Mouse (Mus musculus) lung, postnatal 14 days (tissue): ENCODE data around the gene Nwd2.

Source experiments
- DNase-seq: peaks from one replicate; pipeline ENCODE4 v3.0.0; 2021

Nwd2 gene

DNA sequence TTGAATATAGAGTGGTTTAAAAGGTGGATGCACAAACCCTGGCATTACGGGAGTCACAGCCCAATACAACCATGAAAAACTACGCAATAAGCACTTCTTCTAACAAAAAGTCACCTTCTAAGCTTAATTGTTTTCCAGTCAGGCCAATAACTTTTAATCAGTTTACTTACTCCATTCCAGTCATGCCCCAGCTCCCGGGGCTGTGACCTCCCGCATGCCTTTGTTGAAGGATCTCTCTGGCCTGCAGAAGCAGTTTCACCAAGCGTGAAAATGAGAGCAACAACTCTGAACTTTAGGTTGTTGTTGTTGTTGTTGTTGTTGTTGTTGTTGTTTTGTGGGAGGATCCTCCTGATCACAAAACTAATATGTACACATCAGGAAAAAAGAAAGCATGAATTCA lies 185.1 kb downstream of the Nwd2 start:
- DNase-seq = no peak

DNA sequence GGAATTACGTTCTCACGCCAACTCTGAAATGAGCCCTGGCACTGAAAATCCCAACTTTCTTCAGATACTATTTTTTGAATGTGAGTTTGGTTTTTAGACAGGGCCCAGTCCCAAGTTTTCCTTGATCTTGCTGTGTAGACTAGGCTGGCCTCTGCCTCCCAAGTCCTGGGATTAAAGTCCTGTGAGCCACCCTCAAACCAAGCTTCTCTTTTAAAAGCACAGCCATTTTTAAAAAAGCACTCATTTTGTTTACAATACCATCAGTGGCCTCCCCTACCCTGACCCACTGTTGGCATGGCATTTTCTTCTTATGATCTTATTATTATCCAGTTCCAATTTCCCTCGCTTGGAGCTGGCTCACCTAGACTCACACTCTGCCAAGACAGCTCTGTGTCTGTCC lies 185.5 kb downstream of the Nwd2 start:
- no peak for DNase-seq

DNA sequence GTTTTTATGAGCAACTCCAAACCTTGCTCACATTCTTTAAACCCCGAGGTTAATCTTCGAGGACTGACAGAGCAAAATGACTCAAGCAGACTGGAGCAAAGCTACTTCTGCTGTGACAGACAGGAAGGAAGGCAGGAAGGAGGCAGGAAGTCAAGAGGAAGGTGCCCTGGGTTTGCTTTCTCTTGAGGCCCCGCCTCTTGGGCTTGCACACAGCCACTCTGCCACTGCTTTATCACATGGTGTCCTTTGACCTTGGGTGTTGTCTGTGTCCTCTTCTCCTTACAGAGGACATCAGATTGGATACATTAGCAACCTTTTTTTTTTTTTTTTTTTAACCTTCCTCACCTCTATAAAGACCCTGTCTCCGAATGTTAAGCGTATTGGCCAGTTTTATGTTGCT lies 188.2 kb downstream of the Nwd2 start:
- no peak for DNase-seq

- DNase-seq = no peak
Observed at GRCm38 (mm10) chr5:63837851-63838250, 188.9 kb downstream of the Nwd2 start.

DNA sequence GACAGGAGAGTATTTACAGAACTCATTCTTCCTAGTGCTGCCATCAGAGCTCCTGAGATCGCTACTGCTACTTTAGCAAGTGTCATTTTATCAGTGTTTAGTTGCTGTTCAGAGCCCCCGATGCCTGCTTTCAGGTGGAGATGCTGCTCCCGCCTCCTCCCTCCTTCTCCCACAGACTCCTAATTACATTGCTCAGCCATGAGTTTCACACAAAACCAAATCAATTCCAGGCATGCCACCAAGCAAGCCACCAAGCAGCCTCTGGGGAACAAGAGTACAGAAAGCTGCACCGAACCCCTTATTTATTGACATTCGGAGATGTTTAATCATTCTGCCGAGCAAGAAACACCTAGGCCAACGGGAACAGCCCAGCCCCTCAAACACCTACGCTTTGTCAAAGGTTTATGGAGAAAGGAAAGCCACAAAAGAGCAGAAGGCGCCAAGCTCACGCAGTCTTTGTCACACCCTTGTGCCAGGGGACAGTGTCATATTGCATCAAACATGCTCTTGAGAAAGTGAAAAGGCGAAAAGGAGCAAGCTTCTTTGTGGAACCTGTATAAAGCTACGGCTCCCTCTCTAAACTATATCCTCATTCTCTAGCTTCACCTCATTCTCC lies 191.0 kb downstream of the Nwd2 start:
- no peak for DNase-seq

DNA sequence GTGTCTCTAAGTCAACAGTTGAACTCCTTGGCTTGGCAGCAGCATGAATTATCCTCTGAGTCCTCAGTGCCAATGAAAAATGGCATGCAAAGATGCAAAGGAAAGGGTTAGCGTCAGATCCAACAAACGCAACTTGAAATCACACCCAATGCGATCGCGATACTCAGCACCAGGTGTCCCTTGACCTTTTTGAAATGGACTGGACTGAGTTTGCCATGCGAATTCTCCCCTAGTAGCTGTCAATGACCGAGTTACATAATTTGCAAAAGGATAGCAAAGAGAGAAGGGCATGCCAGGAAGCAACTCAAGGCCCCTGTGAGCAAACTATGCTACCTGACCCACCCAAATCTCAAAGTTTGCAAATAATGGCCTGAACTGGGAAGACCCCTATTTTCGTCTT lies 198.2 kb downstream of the Nwd2 start:
- no peak for DNase-seq

DNA sequence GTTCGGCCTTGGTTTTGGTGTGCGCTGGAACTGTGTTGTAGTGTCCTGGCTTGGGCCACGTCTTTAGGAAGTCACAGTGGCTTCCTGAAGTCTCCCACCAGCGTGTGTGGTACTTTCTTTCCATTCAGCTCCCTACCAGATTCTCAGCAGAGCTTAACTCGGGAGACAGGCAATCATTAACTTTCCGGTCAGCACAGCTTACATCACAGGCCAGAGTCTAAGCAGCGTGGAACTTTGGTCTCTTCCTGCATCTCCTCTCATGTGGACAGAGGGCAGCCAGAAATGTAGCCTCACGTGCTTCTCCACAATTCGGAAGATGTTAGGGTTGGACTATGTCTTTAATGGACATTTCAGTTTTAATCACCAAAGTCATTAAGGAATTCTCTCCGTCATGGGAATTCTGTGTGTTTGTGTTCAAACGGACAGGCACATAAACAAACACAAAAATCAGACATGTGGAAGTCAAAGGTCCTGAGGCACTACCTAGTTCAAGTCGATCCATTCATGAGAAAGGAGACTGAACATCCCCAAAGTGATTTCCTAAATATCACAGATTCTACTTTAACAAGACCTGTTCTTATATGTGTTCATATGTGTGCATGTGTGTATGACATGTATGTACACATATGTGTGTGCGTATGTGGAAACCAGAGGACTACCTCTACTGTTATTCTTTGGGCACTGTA lies 198.8 kb downstream of the Nwd2 start:
- DNase-seq = no peak

DNA sequence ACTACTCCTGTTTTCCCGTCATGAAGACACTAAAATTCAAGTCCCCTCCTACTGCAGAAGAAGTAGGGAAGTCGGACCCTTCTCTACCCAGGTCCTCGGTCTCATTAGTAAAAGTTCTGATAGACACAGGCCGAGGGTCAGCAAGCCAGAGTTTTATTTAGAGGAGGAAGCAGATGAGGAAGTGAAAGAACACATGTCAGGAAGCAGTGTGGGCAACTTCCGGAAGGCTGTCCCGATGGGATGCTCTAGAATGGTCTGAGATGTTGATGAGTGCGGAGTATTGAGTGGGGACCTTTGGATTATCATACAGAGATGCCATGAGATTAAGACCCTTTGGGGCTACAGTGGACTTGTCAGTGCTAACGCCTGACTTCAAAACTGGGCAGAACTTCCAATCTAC lies 210.0 kb downstream of the Nwd2 start:
- DNase-seq = no peak
